Mouse (Mus musculus): ENCODE results near the gene Pibf1.
A peak's percentile ranks its signal among the peaks of the same experiment; 100 is the strongest.

Pibf1 gene

DNA sequence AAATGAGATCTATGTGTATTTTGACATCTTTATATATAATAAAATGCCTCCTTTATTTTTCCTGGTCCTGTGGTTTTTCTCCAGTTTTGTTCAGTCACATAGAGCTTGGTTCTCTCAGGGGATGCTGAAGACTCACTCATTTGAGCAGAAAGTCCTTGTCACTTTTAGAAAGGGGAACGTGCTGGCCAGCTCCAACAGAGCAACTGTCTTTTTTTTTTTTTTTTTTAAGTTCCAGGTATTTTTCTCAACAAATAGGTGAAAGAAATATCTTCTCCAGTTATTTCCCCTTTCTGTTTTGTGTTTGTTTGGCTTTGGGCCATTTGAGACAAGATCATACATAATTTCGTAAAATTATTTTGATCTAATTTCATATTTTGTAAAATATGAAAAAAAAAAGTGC is 174.8 kb downstream of the Pibf1 start:
- no peak for DNase-seq

DNA sequence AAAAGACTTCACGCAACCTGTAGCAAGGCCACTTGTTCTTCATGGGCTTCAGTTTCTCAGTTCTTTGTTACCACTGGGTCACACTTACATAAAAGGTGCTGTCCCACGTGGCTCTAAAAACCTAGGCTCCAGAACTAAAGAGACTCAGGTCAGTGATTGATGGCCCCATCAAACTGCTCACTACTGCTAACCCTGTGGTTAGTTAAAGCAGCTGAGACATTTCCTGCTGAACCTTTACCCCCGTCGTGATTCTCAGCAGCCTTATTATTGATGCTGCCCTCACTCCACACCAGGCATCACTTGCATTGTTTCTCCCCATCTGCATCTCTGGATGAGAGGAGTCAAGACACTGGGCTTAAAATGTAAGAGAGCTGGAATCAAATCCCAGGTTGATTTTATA is 176.6 kb downstream of the Pibf1 start:
- DNase-seq, result no peak

- no peak for DNase-seq
Observed at GRCm38 (mm10) chr14:99278312-99278711, 179.1 kb downstream of the Pibf1 start.

- peak; percentile 22 for DNase-seq
Observed at GRCm38 (mm10) chr14:99278763-99279486, 179.7 kb downstream of the Pibf1 start.

GRCm38 (mm10) chr14:99280399-99280798 is 181.2 kb downstream of the Pibf1 start:
- DNase-seq, result no peak

DNA sequence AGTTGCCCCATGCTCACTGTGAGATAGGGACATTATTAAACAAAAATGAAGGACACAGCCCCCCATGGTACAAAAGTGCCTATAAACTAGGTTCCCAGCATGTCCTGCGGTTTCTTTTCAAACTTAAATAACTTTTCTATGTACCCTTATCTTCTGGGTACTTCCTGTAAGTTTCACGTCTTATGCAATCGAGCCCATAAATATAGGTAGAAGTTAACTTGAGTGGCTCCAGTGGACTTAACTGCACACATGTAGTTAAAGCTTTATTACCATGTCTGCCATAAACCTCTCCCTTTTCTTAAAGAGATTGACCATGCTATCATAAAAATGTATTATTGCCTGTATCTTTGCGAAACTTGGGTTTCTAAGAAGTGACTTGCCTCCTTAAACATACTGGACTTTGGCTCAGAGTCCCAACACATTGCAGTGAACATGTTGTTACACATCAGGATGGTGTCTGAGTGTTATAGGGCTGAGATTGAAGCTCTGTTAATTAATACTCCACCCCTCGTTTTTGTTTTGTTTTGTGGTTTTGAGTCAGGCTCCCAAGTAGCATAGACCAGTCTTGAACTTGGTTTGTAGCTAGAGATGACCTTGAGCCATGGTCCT is 181.7 kb downstream of the Pibf1 start:
- DNase-seq, result no peak

DNA sequence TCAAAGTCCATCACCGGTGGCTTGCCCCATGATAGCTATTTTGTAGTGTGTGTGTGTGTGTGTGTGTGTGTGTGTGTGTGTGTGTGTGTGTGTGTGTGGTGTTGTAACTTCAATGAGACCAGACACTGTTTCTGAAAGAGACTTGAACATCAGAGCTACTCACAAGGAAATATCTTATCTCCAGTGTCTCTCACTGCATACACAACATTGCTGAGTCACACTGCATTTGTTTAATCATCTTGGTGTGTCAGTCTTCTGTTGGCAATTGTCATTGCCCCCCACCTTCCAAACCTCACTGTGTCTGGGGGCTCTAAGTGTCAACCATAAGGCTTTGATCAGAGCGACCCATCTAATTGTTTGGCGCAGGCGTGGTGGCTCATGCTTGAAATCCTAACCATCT is 186.3 kb downstream of the Pibf1 start:
- DNase-seq, result no peak

DNA sequence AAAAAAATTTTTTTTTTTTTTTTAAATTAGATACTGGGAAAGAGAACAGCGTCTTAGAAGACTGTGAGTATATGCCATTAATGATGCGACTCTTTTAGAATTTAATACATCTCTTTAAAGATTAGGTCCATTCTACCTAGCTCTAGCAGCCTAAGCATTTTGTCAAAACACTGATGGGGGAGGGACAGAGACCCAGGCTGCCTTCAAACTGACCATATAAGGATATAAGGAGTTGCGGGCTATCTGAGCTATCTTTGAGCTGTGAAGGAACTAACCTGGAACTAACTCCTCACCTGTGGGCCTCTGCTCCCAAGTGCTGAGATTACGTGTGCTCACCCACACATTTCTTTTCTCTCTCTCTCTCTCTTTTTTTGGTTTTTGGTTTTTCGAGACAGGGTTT is 193.0 kb downstream of the Pibf1 start:
- no peak for DNase-seq

GRCm38 (mm10) chr14:99294424-99294823 is 195.2 kb downstream of the Pibf1 start:
- DNase-seq, result no peak

DNA sequence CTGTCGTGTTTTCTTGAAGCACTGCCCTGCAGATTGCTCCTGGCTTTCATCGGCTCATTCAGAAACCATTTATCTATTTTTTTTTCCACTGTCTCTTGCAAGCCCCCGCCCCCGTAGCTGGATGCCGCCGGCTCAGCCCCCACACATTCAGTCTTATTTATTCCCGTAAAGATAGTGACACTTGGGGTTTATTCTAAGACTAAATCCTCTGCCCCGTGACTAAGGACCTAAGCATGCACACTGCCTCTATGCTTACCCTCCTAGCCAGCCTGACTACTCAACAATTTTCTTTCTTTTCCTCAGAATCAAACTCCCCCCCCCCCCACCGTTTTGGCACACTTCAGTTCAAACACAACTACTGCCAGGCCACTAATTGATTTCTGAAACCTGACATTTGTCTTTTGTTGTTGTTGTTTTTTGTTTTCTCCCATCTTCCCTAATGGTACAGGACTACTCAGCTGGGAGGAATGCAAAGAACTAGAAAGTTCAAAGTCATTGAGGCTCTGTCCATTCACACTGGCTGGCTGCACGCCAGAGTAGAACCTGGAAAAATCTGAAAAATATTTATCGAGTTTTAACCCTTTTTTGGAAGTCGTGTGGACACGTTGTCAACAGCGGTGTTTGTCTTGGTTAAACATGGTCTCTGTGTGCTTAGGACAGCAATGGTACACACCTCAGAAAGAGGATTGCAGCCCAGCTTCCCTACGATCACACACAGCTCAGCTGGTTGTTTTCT is 196.6 kb downstream of the Pibf1 start:
- no peak for DNase-seq

DNA sequence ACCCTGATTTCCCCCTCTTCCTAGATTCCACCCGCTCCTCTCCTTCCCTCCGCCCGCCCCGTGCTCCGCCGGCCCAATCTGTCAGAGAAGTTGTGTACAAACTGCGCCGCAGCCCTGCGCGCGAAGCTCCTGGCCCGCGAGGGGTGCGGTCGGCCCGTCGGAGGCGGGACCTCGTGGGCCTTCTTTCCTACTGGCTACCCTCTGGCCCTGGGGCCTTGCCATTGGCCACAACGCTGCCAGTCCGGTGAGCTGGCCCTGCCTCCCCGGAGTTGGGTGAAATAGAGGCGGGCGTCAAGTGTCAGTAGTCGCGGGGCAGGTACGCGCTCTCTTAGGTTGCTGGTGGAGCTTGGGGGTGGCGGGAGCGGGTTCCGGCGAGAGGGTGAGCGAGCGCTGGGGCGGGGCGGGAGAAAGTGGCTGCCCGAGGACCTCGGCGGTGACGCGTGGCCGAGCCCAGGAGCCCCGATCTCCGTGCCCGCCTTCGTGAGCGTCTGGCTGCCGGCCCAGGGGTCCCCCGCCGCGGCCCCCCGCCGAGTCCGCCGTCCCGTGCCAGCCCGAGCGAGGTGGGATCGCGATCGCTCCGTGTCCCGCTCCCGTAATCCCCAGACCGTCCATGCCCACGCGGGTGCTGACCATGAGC is 199.3 kb downstream of the Pibf1 start, which contains the start of gene Klf5:
Klf5 (plus strand) TSS at position 307 of the 637 bp plus-strand sequence.
- DNase-seq, result peak; percentile 89 to 93

DNA sequence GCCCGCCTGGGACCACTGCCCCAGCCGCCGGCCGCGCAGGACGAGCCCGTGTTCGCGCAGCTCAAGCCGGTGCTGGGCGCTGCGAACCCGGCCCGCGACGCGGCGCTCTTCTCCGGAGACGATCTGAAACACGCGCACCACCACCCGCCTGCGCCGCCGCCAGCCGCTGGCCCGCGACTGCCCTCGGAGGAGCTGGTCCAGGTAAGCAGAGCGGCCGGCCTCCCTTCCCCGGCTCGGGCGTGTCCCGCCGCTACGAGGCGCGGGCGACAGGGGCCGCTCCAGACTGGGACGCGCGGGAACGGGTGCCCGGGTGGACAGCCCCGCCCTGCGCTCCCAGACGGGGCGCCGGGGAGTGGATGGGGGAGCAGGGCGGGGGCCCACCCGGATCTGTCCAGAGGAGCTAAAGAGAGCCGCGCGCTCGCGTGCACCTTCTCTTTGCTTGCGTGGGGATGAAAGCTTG is 199.8 kb downstream of the Pibf1 start:
- DNase-seq, result peak; percentile 60 to 74

- peak in 1 of 2 experiments; percentile 9 for DNase-seq
Observed at GRCm38 (mm10) chr14:99299701-99300191, 200.5 kb downstream of the Pibf1 start.

- DNase-seq, result no peak
Observed at GRCm38 (mm10) chr14:99301472-99301871, 202.2 kb downstream of the Pibf1 start.

All from cerebellum, postnatal 25 days (tissue).